Mouse (Mus musculus) left cerebral cortex, postnatal 25 days (tissue): ENCODE data around the gene Aqp5. TPM values are rescaled to one million over a fixed set of nuclear protein-coding genes. Genes with fewer than 3 reads are reported as not detected.
A peak's percentile ranks its signal among the peaks of the same experiment; 100 is the strongest.

Source experiments
- DNase-seq, 2 experiments: peaks; one replicate each; pipeline ENCODE4 v3.0.0; 2022; ENCODE audit warnings: low spot score in 2 of 2, mixed read lengths in 1 of 2
- intact Hi-C: fragments of 180-260 bp; cut with DNase I; formaldehyde crosslinking; loops from one replicate; pipeline ENCODE4 v1.15.1; 2025
- total RNA-seq, 2 experiments: library from RNA; stranded (reverse); gene quantifications; 2 replicates each; pipeline ENCODE4 v1.2.3; 2021

Gene Aqp5
- total RNA-seq: under 1 TPM; 0.50 to 0.76 TPM

DNA sequence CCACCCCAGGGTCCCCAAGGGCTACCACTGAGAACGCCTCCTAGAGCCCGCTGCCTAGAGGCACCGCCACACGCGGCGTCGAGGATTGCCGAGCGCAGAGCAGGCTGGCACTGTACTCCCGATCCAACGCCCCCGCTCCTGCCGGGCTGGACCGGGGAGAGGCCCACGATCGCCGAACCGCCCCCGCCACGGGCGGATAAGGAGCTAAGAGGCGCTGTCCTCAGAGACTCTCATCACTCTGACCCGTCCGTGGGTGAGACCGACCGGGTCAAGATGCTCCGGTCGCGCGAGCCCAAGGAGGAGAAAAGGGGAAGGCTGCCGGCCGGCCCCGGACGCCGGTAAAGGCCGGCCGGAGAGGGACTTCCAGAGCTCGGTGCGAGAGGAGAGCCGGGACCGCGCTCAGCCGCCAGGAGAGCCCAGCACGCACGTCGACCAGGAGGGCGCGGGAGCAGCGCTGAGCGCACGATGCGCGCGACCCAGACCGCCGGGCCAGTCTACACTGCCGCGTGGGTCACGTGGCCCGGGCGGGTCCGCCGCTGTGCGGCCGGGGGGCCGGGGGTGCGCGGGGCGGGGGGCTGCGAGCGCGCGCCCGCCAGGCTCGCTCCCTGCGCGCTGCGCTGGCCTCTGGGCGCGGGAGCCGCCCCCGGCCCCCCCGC, at the start of gene Aqp5:
Gene Aqp5 (plus strand): TSS at position 354 of the 656 bp plus-strand sequence.
- intact Hi-C loops: no loop called here
- no peak for DNase-seq

DNA sequence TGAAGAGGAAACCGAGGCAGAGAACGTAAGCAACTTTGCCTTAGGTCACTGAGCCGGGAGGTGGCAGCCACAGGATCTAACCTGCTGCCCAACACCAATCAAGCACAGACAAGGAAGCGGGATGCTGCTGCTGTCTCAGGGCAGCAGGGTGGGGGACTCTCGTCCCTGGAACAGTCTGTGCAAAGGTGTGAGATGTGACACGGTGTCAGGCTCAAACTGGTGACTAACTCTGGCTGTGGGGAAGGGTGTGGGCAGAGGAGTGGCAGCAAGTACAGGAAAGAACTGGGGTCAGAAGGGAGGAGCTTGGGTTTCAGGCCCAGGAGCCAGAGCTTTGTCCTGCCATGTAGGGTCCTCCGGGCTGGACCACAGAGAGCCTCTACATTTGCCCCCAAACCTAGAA, 46.5 kb upstream of the Aqp5 start:
- intact Hi-C loops: no loop called here
- no peak for DNase-seq

DNA sequence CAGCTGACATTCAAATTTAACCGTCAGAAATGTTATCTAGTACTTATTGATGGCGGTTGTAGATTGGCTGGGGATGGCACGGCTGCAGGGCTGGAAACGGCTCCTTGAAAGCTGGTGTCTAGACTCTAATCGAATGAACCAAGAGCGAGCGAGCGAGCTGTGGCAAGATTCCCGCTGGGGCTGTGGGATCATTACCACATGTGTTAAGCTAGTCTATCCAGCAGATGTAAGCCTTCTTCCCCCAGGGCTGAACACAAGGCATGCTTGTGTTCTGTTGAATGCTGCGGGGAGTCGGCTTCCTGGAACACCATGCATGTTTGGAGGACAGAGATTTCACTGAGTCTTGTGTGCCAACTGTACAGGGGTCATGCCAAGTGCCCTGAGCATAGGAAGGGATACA, 44.0 kb upstream of the Aqp5 start:
- intact Hi-C loops: no loop called here
- no peak for DNase-seq

DNA sequence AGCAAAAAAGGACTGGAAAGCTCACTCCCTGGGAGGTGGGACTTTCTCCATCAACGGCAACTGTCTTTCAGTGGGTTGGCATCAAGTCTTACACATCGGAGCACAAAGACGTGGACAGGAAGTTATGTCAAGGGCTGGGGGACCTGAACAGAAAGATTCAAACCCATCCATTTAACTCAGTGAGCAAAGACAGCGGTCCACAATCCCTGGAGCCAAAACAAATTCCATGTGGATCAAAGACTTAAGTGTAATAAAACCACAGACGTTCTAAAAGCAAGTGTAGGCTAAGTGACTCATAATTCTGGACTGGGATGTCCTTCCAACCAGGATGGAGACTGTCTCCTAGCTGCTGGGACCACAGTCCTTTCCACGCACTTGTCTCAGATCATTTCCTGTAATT, 42.9 kb upstream of the Aqp5 start:
- no peak for DNase-seq
- intact Hi-C loops: no loop called here

DNA sequence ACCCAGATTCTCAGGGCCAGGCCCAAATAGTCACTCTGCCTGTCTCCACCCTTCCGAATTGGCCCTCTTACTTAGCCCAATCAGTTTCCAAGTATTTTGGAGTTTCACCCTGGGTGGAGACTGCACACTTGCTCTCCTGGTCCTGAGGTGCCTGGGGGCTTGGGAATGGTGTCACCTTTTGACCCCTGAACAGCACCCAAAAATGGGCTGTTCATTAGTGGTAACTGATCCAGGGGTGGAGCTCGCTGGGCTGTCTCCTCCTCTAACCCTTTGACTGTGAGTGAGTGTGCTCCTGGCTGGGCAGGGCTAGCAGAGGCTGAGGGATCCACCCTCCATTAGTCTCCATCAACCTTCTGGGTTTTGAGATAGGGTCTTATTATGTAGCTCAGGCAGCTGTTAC, 40.7 kb upstream of the Aqp5 start:
- intact Hi-C loops: no loop called here
- DNase-seq: no peak

DNA sequence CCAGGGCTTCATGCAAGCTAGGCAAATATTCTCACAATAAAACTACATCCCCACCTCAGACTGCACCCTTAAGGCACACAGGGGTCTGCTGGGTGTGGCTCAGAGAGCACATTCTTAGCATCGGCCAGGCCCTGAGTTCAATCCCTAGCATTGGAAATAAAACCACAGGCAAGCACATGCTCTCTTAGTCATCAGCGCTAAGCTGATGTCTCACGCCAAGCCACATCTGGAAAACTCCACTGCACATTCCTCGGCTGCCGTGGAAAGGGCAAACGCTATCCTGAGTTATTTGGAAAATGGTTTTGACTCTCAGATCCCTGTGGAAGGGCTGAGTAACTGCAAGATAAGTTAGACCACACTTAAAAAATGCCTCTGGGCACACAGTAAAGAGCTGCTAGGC, 36.8 kb upstream of the Aqp5 start:
- DNase-seq: no peak
- intact Hi-C loops: no loop called here

DNA sequence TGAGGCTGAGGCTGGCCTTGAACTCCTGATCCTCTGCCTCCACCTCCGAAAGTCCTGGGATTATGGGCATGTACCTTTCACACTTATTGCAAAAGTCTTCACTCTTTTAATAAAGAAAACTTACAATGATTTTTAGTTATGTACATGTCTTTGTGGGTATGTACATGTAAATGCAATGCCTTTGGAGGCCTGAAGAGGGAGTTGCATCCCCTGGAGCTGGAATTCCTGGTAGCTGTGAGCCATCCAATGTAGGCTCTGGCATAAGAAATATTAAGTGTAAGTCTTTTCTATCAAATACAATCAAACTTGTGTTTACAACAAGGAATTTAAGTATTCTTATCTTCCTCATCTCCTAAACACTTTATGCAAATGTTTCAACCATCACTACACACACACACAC, 31.6 kb upstream of the Aqp5 start:
- intact Hi-C loops: no loop called here

DNA sequence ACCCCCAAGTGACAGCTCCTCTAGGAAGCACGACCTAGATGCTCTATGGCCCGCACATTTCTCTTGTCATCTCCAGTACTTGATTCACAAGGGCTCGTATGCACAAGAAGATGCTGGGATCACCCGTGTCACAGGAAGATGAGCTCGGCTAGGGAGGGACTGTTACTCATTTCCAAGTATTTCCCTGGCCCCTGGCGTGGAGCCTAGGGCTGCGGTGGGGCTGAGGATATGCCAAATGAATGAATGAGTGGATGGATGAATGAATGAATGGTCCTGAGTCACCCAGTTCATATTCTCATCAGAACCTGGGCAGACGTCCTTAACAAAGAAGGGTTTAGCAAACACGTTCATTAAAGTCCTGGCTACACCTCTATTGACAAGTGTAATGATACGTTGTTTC, 30.3 kb upstream of the Aqp5 start:
- DNase-seq: no peak
- intact Hi-C loops: no loop called here

More for the DNA sequence above, 31.6 kb upstream of the Aqp5 start:
- DNase-seq: no peak

DNA sequence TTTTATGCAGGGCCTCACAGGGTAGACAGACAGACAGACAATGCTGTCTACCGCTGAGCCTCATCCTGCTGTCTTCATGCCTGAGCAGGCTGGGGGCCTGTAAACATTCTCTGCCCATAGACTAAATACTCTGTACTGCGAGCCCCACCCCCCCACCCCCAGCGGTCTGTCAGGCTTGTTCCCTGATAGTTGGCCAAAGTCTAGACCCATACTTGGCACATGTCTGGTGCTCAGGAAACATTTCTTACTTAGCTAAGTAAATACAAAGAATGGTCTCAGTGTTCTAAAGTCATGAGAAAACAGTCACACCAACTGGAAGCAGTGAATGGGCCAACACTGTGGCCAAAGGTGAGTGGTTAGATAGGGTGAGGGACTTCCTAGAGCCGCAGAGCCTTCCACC, 23.2 kb upstream of the Aqp5 start:
- DNase-seq: no peak
- intact Hi-C loops: no loop called here

DNA sequence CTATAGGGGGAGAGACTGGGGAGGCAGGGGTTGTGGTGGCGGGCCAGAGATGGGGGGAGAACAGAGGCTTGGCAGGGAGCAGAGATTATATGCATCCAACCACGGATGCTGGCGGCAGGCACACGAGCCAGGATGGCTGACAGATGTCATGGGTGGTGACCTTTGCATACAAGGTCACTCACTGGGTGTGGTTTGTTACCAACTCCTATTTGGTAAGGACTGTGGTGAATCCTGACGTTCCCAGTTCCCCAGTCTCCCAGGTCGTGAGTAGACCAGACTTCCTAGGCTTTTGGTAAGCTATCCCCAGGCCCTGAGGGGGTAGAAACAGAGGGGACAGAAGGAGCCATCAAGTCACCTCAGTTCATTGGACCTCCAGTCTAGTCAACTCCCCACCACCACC, 21.9 kb upstream of the Aqp5 start:
- DNase-seq: no peak
- intact Hi-C loops: no loop called here

DNA sequence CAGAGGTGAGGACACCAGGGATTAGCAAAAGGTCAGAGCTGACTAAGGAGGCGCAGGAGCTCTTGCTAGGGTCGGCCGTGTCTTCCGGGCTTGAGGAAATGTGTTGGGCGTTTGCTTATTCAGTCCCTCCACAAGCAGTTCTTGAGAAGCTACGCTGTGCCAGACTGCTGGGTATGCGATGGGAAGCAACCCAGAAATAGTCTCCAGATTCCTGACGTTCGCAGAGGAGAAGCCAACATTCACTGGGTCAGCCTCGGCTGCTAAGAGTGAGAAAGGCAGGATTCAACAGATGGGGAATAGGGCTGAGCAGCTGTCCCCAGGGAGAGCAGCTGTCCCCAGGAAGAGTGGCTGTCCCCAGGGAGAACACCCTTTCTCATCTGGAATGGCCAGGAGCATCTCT, 21.5 kb upstream of the Aqp5 start:
- intact Hi-C loops: no loop called here
- DNase-seq: peak; percentile 18 to 73

DNA sequence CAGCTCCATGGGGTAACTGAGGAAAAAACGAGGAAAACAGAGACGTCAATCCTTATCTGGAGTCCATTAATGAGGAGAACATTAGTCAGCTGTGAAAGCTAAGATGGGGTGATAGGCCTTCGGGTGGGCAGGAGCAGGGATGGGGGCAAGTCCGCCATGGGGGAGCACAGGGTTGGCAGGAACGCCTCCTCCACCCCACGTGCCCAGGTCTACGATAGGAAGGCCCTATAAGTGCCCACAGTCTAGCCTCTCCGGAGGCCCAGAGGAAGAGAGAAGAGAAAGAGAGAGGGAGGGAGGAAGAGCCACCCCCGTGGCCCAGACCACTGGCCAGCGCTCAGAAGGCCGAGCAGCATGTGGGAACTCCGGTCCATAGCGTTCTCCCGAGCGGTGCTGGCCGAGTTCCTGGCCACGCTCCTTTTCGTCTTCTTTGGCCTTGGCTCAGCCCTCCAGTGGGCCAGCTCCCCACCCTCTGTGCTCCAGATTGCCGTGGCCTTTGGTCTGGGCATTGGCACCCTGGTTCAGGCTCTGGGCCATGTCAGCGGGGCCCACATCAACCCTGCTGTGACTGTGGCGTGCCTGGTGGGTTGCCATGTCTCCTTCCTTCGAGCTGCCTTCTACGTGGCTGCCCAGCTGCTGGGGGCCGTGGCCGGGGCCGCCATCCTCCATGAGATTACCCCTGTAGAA, 11.6 kb upstream of the Aqp5 start, which contains the start of gene Aqp2:
Gene Aqp2 (plus strand): TSS at position 254 of the 684 bp plus-strand sequence.
- no peak for DNase-seq
- intact Hi-C loops: no loop called here

DNA sequence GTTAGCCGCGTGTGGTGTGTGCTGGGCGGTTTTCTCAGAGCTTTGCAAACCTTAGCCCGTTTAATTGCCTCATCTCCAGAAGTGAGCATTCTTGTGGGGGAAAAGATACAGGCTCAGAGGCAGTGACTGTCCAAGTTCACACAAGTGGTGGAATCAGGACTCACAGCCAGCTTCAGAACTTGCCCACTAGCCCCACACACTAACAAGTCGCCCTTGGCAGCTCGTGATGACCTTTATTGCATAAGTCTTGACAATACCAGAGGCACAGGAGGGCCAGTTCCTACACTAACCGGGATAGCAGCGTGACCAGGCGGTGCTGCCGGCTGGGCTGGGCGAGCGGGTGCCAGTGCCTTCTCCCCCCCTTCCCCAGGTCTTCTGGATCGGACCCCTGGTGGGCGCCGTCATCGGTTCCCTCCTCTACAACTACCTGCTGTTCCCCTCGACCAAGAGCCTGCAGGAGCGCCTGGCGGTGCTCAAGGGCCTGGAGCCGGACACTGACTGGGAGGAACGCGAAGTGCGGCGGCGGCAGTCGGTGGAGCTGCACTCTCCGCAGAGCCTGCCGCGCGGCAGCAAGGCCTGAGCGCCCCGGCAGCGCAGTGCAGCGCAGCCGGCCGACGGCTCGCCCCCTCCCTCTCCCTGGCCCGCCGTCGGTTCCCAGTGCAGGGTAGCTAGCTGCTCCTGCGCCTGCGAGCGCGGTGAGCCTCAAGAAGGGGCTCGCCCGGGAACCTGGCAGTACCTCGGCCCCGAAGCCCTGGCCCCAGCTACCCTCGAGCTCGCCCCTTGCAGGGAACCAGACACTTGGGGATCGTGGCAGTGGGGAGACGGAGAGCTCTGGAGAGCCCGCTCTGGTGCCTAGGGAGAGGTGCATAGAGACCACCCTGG, 6.9 kb upstream of the Aqp5 start:
- intact Hi-C loops: loop anchor here (5.0 kb wide), 1 partner anchor 86 kb away; no protein-coding TSS in a partner anchor
- DNase-seq: peak in 1 of 2 experiments; percentile 29

DNA sequence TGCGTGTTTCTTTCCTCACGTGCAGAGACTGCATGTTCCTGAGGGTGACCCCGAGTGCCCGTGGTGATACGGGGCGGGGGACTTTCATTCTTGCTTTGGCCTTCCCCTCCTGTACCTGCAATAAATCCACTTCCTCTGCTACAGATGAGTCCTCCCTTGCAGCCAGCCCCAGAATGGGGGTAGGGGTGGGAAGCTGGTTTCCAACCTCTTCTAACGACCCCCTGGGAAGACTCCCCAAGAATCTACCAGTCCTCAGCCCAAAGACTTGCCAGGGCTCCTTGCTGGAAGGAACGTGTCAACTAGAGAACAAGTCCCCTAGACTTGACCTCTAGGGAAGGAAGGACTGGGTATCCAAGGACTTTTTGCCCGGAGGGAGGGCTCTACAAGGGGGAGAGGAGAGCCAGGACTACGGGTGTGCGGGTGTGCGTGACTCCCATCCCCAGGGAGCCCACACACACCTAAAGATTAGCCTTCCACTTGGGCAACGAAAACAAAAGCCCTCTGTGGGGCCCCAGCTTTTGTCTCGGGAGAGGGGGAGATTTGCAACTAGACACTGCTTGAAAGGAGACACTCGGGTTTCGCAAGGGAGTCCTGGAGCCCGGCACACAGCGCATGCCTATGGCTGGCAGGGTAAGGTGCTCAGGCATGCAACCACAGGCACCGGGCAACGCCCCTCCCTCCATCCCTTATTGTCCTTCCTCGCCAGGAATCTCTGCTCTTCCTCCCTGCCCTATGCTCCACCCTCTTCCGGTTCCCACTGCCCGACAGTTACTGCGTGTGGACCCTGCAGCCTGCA, 6.0 kb upstream of the Aqp5 start:
- intact Hi-C loops: loop anchor here (5.0 kb wide), 1 partner anchor 87 kb away; no protein-coding TSS in a partner anchor
- no peak for DNase-seq

DNA sequence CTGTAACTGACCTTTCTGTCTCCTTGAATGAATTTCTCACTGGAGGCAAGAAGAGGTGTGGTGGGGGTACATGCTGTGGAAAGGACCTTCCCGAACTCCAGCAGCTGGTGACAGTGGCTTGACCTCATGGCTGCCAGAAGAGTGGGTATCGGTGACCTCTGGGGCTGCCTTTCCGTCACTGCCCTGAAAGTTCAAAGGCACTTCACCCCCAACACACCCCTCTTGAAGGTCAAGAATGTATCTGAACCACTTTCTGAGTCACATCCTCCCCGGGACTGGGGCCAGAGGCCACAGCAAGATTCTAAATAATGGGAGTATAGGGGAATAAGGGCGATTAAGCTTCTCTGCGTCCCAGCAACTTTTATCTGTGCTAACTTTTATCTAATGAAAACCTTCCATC, 4.8 kb upstream of the Aqp5 start:
- intact Hi-C loops: no loop called here
- no peak for DNase-seq

DNA sequence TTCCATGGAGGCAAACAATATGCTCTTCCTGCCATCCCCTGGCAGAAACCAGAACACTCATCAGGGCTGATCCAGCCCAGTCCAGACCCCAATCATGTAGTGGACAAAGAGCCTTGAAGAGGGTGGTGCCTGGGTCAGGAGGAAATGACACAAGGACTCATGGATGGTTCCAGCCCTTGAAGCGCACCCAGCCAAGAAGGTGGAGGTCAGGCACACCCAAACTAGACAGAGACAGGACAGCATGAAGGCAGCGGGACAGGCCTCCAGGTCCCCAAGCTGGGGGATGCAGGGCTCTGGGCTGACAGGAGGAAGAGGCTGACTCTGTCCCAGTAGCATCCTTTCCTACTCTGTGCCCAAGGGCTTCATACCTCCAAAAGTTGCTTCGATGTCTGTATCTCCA, 4.1 kb upstream of the Aqp5 start:
- intact Hi-C loops: no loop called here
- DNase-seq: no peak

DNA sequence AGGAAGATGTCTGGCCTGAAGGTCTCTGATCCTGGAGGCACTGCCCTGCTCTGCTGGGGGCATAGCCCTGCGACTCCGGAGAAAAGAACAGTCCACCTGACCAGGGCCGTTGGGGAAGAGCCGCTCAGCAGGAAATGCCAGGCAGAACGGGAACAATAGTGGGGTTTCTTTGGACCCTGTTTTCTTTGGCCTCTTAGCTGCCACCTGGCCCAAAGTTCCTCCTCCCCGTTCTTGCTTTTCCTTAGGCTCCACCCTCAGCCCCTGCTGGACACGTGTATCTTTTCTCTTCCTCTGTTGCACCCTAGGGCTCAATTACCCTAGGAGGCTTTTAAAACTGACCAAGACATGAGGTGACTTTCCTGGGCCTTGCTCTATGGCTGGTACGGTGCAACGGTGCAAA, 1.3 kb upstream of the Aqp5 start:
- intact Hi-C loops: no loop called here

DNA sequence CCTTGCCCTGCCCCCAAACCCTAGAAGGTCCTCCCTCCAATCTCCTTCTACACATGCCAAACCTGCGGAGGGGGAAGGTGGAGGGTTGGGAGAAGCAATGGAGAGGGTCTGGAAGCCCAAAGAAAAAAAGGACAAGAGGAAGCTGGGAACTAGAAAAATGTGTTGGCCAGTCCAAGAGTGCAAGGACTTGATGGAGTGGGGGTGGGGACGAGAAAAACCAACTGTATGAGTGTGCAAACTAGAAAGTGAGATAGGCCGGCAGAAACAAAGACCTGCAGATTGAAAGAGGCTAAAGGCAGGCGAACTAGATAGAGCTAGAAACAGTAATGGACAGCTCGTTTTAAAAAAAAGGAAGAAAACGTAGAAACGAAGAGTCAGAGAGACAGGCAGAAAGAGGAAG, 878 bp upstream of the Aqp5 start:
- intact Hi-C loops: no loop called here
- no peak for DNase-seq

More for the DNA sequence above, 1.3 kb upstream of the Aqp5 start:
- DNase-seq: no peak

DNA sequence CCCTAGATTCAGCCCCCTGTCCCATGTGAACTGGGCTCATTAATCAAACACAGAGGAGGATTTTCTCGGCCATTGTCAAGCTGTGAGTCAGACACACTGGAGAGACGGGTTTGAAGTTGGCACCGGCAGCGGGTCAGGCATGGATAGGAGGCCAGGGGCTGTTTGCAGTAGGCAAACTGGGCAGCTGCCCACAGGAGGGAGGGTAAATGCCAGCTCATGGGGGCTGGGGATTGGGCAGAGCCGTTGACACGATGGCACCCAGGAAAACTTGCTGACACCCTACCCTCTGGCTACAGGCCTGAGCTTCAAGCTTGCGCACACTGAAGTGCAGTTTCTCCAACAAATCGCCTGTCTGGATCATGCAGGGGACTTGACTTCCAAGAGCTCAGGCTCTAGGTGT, 1.6 kb downstream of the Aqp5 start:
- intact Hi-C loops: no loop called here
- no peak for DNase-seq

DNA sequence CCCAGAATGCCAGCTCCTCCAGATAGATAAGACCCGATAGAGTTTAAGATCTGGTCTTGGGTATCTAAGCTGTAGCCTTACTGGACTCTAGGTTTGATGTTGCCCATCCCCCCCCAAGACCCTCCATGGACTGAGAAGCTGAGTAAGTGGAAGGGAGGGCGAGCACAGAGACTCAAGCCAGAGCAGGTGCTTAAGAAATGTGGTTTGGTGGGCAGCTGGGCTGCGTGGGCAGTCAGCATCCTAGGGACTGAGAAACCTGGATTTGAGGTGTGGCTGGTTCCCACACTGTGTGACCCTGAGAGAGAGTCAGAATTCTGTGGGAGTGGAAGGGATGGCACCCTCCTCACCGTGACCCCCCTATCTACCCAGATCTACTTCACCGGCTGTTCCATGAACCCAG, 2.3 kb downstream of the Aqp5 start:
- intact Hi-C loops: no loop called here
- DNase-seq: no peak
